Mouse (Mus musculus) bone marrow macrophage, adult 2 months (primary cell): ENCODE results near the gene Mrps35.

Experiments used
- CTCF ChIP-seq: IDR thresholded peaks from 2 replicates; pipeline ENCODE4 v1.5.1; 2012; ENCODE audit warnings: low read depth, mild to moderate bottlenecking, low read length, moderate library complexity
- POLR2A ChIP-seq: IDR thresholded peaks from 2 replicates; pipeline ENCODE4 v1.6.1; 2012; ENCODE audit warnings: mild to moderate bottlenecking, low read depth, low read length, borderline replicate concordance

GRCm38 (mm10) chr6:147106716-147107115 lies 64.2 kb downstream of the Mrps35 start:
- TF ChIP-seq CTCF = no peak
- no peak for TF ChIP-seq POLR2A
